Mouse (Mus musculus) monocyte, adult 2 months (primary cell): ENCODE data around the gene Aire.
"Not testable (repeated sequence)": the region's sequence is repeated elsewhere in the genome, so short reads cannot be mapped to it uniquely, and the experiment has no call there.

Source experiments
- DNase-seq, 2 experiments: peaks; one replicate each; pipeline ENCODE4 v3.0.0; 2022; ENCODE audit warnings: low spot score in 2 of 2, low read depth in 1 of 2

The Aire gene

GRCm38 (mm10) chr10:78054633-78055565 is 11.5 kb upstream of the Aire start:
- no peak for DNase-seq

- no peak for DNase-seq
These were observed 6.2 kb upstream of the Aire start for GRCm38 (mm10) chr10:78049519-78050035.

GRCm38 (mm10) chr10:78048061-78048730 is 4.8 kb upstream of the Aire start:
- no peak for DNase-seq

- DNase-seq = no peak
These were observed 3.0 kb upstream of the Aire start for GRCm38 (mm10) chr10:78046388-78046787.

GRCm38 (mm10) chr10:78044531-78044930 is 1.1 kb upstream of the Aire start:
- DNase-seq = no peak

GRCm38 (mm10) chr10:78042697-78043405 is 559 bp downstream of the Aire start:
- DNase-seq = no peak

GRCm38 (mm10) chr10:78042096-78042495 is 1.3 kb downstream of the Aire start:
- DNase-seq = no peak

GRCm38 (mm10) chr10:78041647-78042046 is 1.8 kb downstream of the Aire start, which contains the start of gene Dnmt3l:
Dnmt3l (plus strand) TSS chr10:78041947.
- no peak for DNase-seq

- DNase-seq = no peak
These were observed 6.3 kb downstream of the Aire start for GRCm38 (mm10) chr10:78037139-78037538.

GRCm38 (mm10) chr10:78031987-78032386 is 11.4 kb downstream of the Aire start:
- peak in 1 of 2 experiments; percentile 23 for DNase-seq

- no peak for DNase-seq
These were observed 14.3 kb downstream of the Aire start for GRCm38 (mm10) chr10:78029080-78029479.

GRCm38 (mm10) chr10:78028129-78028528 is 15.3 kb downstream of the Aire start:
- peak in 1 of 2 experiments; percentile 41 for DNase-seq

GRCm38 (mm10) chr10:78025453-78025852 is 18.0 kb downstream of the Aire start:
- not testable (repeated sequence) for DNase-seq

- not testable (repeated sequence) for DNase-seq
These were observed 23.4 kb downstream of the Aire start for GRCm38 (mm10) chr10:78019984-78020383.

GRCm38 (mm10) chr10:78019291-78019690 is 24.1 kb downstream of the Aire start:
- DNase-seq = no peak

- DNase-seq = peak in 1 of 2 experiments; percentile 44
These were observed 24.6 kb downstream of the Aire start for GRCm38 (mm10) chr10:78018797-78019203.

- DNase-seq = no peak
These were observed 27.0 kb downstream of the Aire start for GRCm38 (mm10) chr10:78016366-78016765.

GRCm38 (mm10) chr10:78015489-78015888 is 27.9 kb downstream of the Aire start:
- no peak for DNase-seq

- DNase-seq = no peak
These were observed 30.5 kb downstream of the Aire start for GRCm38 (mm10) chr10:78012661-78013495.

- not testable (repeated sequence) for DNase-seq
These were observed 32.3 kb downstream of the Aire start for GRCm38 (mm10) chr10:78011116-78011515.
